Mouse (Mus musculus) myocyte (in vitro differentiated cells): ENCODE data around the gene Rab11fip4.

Source experiments
- E2F4 ChIP-seq: IDR thresholded peaks from one replicate; pipeline ENCODE4 v1.6.1; 2011; ENCODE audit warnings: mild to moderate bottlenecking, control low read depth, moderate library complexity; ENCODE audit not compliant: insufficient read depth
- MAX ChIP-seq: IDR thresholded peaks from one replicate; pipeline ENCODE4 v1.6.1; 2011; ENCODE audit warnings: low read depth, mild to moderate bottlenecking, control low read depth
- MYOD1 ChIP-seq, 3 experiments: IDR thresholded peaks; one replicate each; pipeline ENCODE4 v1.6.1; 2011; ENCODE audit warnings: control low read depth in 2 of 3, low read depth in 2 of 3, mild to moderate bottlenecking in 2 of 3, moderate library complexity in 1 of 3; ENCODE audit not compliant: insufficient read length in 2 of 3, control insufficient read depth in 1 of 3
- MYOG ChIP-seq, 3 experiments: IDR thresholded peaks; one replicate each; pipeline ENCODE4 v1.6.1; 2011; ENCODE audit warnings: control low read depth in 2 of 3, low read depth in 2 of 3, mild to moderate bottlenecking in 2 of 3; ENCODE audit not compliant: insufficient read length in 2 of 3, control insufficient read depth in 1 of 3, insufficient read depth in 1 of 3
- POLR2A ChIP-seq: IDR thresholded peaks from one replicate; pipeline ENCODE4 v1.6.1; 2011; ENCODE audit warnings: low read depth, mild to moderate bottlenecking, control low read depth, moderate library complexity; ENCODE audit not compliant: insufficient read length
- POLR2AphosphoS2 ChIP-seq: IDR thresholded peaks from one replicate; pipeline ENCODE4 v1.6.1; 2011; ENCODE audit warnings: low read depth, control low read depth; ENCODE audit not compliant: insufficient read length
- SRF ChIP-seq: IDR thresholded peaks from one replicate; pipeline ENCODE4 v1.6.1; 2011; ENCODE audit warnings: low read depth; ENCODE audit not compliant: control insufficient read depth, insufficient read length
- TCF12 ChIP-seq: IDR thresholded peaks from one replicate; pipeline ENCODE4 v1.6.1; 2011; ENCODE audit warnings: mild to moderate bottlenecking, control low read depth; ENCODE audit not compliant: poor library complexity, insufficient read depth, severe bottlenecking
- USF1 ChIP-seq: IDR thresholded peaks from one replicate; pipeline ENCODE4 v1.6.1; 2011; ENCODE audit warnings: low read depth, mild to moderate bottlenecking, control low read depth, moderate library complexity

DNA sequence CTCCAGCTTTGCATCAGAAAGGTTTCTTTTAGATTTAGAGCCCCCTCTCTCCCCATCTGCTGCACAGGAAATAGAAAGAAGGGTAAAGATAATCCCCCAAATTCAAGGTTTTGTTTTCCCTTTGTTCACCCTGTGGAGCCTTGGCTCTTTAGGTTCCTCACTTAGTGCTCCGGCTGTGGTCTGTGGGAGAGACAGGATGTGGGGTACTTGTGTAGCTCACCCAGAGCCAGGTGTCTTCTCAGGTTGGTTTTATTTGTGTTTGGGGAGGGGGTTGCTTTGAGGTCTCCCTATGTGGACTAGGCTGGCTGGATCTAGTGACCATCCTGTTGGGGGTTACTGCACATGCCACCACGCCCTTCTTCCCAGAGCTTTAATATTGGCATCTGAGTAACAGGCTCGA is 23.9 kb downstream of the Rab11fip4 start:
- no peak for TF ChIP-seq MYOD1 (IDR thresholded peaks at IDR 0.05; ENCODE audit: control insufficient read depth in 1 of 3, insufficient read length in 2 of 3, low read depth in 2 of 3)
- no peak for TF ChIP-seq POLR2A
- no peak for TF ChIP-seq MYOG (IDR thresholded peaks at IDR 0.05; ENCODE audit: control insufficient read depth in 1 of 3, insufficient read depth in 1 of 3, insufficient read length in 2 of 3, low read depth in 2 of 3)
- TF ChIP-seq TCF12: no peak
- no peak for TF ChIP-seq E2F4
- no peak for TF ChIP-seq POLR2AphosphoS2
- no peak for TF ChIP-seq SRF
- no peak for TF ChIP-seq USF1
- no peak for TF ChIP-seq MAX
